Mouse (Mus musculus): ENCODE measurements at regions not wholly inside any gene's neighbourhood (a gene's known extent, or its start where the extent isn't known, plus 50 kb on each side); places are given as distances from the start of the nearest gene placed in this dataset.

- ATAC-seq (ENCODE audit: low TSS enrichment), result no peak
These were observed 217.4 kb downstream of the Speer2 start for GRCm38 (mm10) chr16:69646156-69646555.

GRCm38 (mm10) chr16:69607736-69608135, 255.8 kb downstream of the Speer2 start:
- no peak for ATAC-seq (ENCODE audit: low TSS enrichment)

GRCm38 (mm10) chr16:69600978-69601377, 262.6 kb downstream of the Speer2 start:
- no peak for ATAC-seq (ENCODE audit: low TSS enrichment)

GRCm38 (mm10) chr16:69577205-69577604, 286.3 kb downstream of the Speer2 start:
- peak; percentile 76 for ATAC-seq (ENCODE audit: low TSS enrichment)

GRCm38 (mm10) chr16:69568189-69568588, 295.4 kb downstream of the Speer2 start:
- ATAC-seq (ENCODE audit: low TSS enrichment), result no peak

- ATAC-seq (ENCODE audit: low TSS enrichment), result no peak
These were observed 295.9 kb downstream of the Speer2 start for GRCm38 (mm10) chr16:69567420-69568179.
